Mouse (Mus musculus) liver, embryonic 16.5 days (tissue): ENCODE data around the gene Zcrb1. TPM values are rescaled to one million over a fixed set of nuclear protein-coding genes. Genes with fewer than 3 reads are reported as not detected.
"Not testable (repeated sequence)": the region's sequence is repeated elsewhere in the genome, so short reads cannot be mapped to it uniquely, and the experiment has no call there.

ENCODE experiments used
- ATAC-seq: fragments of 200-750 bp; cut with Nextera tagmentation; 2 replicates; pipeline ENCODE4 v1.8.0; 2017; ENCODE audit warnings: low read depth, mild to moderate bottlenecking, moderate number of reproducible peaks, moderate library complexity
- H3K27ac ChIP-seq: fragments of 300-500 bp; sonication (generic); 2 replicates; pipeline ENCODE4 v1.5.1; 2014; ENCODE audit warnings: mild to moderate bottlenecking, low read length
- H3K27me3 ChIP-seq: fragments of 300-500 bp; sonication (generic); 2 replicates; pipeline ENCODE4 v1.6.1; 2014; ENCODE audit warnings: low read depth, low read length, mixed read lengths; ENCODE audit not compliant: control insufficient read depth, insufficient read depth
- H3K36me3 ChIP-seq: fragments of 300-500 bp; sonication (generic); 2 replicates; pipeline ENCODE4 v1.6.1; 2014; ENCODE audit warnings: mild to moderate bottlenecking; ENCODE audit not compliant: control insufficient read depth, insufficient read depth
- H3K4me1 ChIP-seq: fragments of 300-500 bp; sonication (generic); 2 replicates; pipeline ENCODE4 v1.6.1; 2014; ENCODE audit warnings: low read depth, low read length, mixed read lengths; ENCODE audit not compliant: control insufficient read depth
- H3K4me2 ChIP-seq: fragments of 300-500 bp; sonication (generic); 2 replicates; pipeline ENCODE4 v1.6.1; 2014; ENCODE audit warnings: low read depth, low read length, mixed read lengths
- H3K4me3 ChIP-seq: fragments of 300-500 bp; sonication (generic); 2 replicates; pipeline ENCODE4 v1.5.1; 2014; ENCODE audit warnings: low read depth, mild to moderate bottlenecking, low read length
- H3K9ac ChIP-seq: fragments of 300-500 bp; sonication (generic); 2 replicates; pipeline ENCODE4 v1.6.1; 2014; ENCODE audit warnings: low read depth, low read length
- H3K9me3 ChIP-seq: fragments of 300-500 bp; sonication (generic); replicated peaks from 2 replicates; pipeline ENCODE4 v1.6.1; 2016; ENCODE audit warnings: low read length; ENCODE audit not compliant: control insufficient read depth
- WGBS: fragments of 180-500 bp; shearing (Covaris S2); extraction: QIAGEN DNeasy Blood & Tissue Kit; methylation state at CpG from one replicate; pipeline ENCODE4 v1.1.7; 2014; ENCODE audit not compliant: insufficient replicate concordance; 5-methylcytosine and 5-hydroxymethylcytosine counted together
- polyA plus RNA-seq: library from polyadenylated mRNA; unstranded; fragments of >200 nt; fragmentation: Nextera tagmentation; extraction: Ambion mirVana; gene quantifications from 2 replicates; pipeline ENCODE4 v1.2.1, GENCODE M21; 2015

Zcrb1 gene
- polyA plus RNA-seq, 1 experiment from 2014 or later, result 53.0 TPM

DNA sequence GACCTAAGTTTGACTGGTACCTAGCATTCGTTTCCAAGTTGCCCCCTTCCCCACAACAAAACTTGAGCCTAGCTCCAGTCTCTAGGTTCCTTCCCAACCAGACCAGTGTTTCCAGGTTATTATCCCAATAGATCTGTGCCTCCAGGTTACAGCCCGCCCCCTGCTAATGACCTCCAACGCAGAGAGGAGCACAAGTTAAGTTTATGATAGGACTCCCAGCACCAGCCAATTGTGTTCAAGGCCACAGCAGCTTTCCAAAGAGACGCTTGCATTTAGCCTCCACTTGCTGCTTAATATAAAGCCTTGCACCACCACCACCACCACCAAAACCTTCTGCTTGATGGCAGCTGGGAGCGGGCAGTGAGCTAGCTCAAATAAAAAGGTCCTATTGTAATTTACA lies 16.8 kb downstream of the Zcrb1 start:
- H3K4me3 ChIP-seq, result no peak overlapping the region
- ATAC-seq, result no peak
- no peak overlapping the region for H3K9ac ChIP-seq
- WGBS, result 56% methylated on average over 5 of the region's 5 CpGs
- H3K4me1 ChIP-seq, result no peaks in the 10 kb centered on the region
- peaks cover 3% of the 10 kb centered on the region for H3K36me3 ChIP-seq
- no peaks in the 10 kb centered on the region for H3K27me3 ChIP-seq
- no peak overlapping the region for H3K4me2 ChIP-seq
- H3K9me3 ChIP-seq, result no peaks in the 10 kb centered on the region
- no peak overlapping the region for H3K27ac ChIP-seq

- Histone ChIP-seq H3K9ac (no peak overlapping the region), H3K27ac (no peak overlapping the region), H3K4me2 (no peak overlapping the region), H3K9me3 (no peaks in the 10 kb centered on the region), H3K4me3 (no peak overlapping the region), H3K36me3 (no peaks in the 10 kb centered on the region), H3K4me1 (peaks cover 1% of the 10 kb centered on the region; the same call in 1 of the 2 replicates), H3K27me3 (no peaks in the 10 kb centered on the region)
- 0 out of 2 replicates have a peak, but pooled peaks have one; percentile 54 for ATAC-seq
- WGBS, result 57% methylated on average over 3 of the region's 3 CpGs
Measured at GRCm38 (mm10) chr15:93379177-93379576, 19.0 kb downstream of the Zcrb1 start.

DNA sequence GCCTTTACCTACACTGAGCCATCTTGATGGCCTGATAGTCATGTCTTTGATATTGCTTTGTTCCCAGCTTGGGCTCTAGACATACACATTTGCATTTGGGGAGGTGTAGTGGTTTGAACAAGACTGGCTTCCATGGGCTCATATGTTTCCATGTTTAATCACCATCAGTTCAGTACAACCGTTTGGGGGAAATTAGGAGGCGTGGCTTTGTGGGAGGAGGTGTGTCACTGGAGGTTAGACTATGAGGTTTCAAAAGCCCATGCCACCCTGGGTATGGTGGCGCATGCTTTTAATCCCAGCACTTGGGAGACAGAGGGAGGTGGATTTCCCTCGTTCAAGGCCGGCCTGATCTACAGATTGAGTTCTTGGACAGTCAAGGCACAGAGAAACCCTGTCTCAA lies 22.4 kb downstream of the Zcrb1 start:
- H3K9ac ChIP-seq, result no peak overlapping the region
- H3K27ac ChIP-seq, result no peak overlapping the region
- no peak for ATAC-seq
- WGBS, result 60% methylated on average over 5 of the region's 5 CpGs
- H3K27me3 ChIP-seq, result no peaks in the 10 kb centered on the region
- H3K4me1 ChIP-seq, result peaks cover 13% of the 10 kb centered on the region
- no peak overlapping the region for H3K4me2 ChIP-seq
- no peaks in the 10 kb centered on the region for H3K9me3 ChIP-seq
- no peaks in the 10 kb centered on the region for H3K36me3 ChIP-seq
- no peak overlapping the region for H3K4me3 ChIP-seq

DNA sequence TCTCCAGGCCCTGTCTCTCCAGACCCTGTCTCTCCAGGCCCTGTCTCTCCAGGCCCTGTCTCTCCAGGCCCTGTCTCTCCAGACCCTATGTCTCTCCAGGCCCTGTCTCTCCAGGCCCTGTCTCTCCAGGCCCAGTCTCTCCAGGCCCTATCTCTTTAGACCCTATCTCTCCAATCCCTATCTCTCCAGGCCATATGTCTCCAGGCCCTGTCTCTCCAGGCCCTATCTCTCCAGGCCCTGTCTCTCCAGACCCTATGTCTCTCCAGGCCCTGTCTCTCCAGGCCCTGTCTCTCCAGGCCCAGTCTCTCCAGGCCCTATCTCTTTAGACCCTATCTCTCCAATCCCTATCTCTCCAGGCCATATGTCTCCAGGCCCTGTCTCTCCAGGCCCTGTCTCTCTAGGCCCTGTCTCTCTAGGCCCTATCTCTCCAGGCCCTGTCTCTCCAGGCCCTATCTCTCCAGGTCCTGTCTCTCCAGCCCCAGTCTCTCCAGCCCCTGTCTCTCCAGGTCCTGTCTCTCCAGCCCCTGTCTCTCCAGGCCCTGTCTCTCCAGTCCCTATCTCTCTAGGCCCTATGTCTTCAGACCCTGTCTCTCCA lies 25.5 kb downstream of the Zcrb1 start:
- Histone ChIP-seq H3K4me1 (peaks cover 13% of the 10 kb centered on the region), H3K9ac (peak overlapping the region; percentile 39; the same call in 1 of the 2 replicates), H3K27ac (peak overlapping the region; percentile 85), H3K4me2 (0 out of 2 replicates have a peak overlapping the region, but pooled peaks have one; percentile 13)
- H3K36me3 ChIP-seq, H3K27me3 ChIP-seq, H3K4me3 ChIP-seq, H3K9me3 ChIP-seq: not testable (repeated sequence)
- peak; percentile 87 for ATAC-seq

DNA sequence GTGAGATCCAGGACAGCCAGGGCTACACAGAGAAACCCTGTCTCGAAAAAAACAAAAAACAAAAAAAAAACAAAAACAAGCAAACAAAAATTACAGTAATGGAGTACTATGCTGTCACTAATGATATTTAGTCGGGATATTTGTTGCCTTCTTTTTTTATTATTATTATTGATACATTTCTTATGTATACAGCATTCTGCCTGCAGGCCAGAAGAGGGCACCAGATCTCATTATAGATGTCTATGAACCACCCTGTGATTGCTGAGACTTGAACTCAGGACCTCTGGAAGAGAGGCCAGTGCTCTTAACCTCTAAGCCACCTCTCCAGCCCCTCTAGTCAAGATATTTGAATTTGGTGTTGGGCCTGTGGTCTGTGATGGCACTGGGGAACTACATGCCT lies 26.3 kb downstream of the Zcrb1 start:
- H3K27ac ChIP-seq, result peak overlapping the region; percentile 47
- no peak for ATAC-seq
- WGBS, result 65% methylated on average over 2 of the region's 2 CpGs

GRCm38 (mm10) chr15:93368558-93368957 lies 29.6 kb downstream of the Zcrb1 start:
- H3K36me3 ChIP-seq, result no peaks in the 10 kb centered on the region
- no peak for ATAC-seq
- H3K27ac ChIP-seq, result no peak overlapping the region
- H3K4me1 ChIP-seq, result peaks cover 7% of the 10 kb centered on the region
- no peak overlapping the region for H3K9ac ChIP-seq
- H3K4me3 ChIP-seq, result no peak overlapping the region
- H3K27me3 ChIP-seq, result no peaks in the 10 kb centered on the region
- no peaks in the 10 kb centered on the region for H3K9me3 ChIP-seq
- WGBS, result 50% methylated on average over 9 of the region's 9 CpGs
- no peak overlapping the region for H3K4me2 ChIP-seq

More for the DNA sequence above, 26.3 kb downstream of the Zcrb1 start:
- Histone ChIP-seq H3K27me3 (no peaks in the 10 kb centered on the region), H3K9ac (no peak overlapping the region), H3K36me3 (no peaks in the 10 kb centered on the region), H3K4me2 (no peak overlapping the region), H3K9me3 (no peaks in the 10 kb centered on the region), H3K4me3 (no peak overlapping the region), H3K4me1 (peaks cover 13% of the 10 kb centered on the region)

GRCm38 (mm10) chr15:93365561-93365960 lies 32.6 kb downstream of the Zcrb1 start:
- Histone ChIP-seq H3K4me1 (no peaks in the 10 kb centered on the region), H3K27me3 (no peaks in the 10 kb centered on the region), H3K9me3 (no peaks in the 10 kb centered on the region), H3K9ac (no peak overlapping the region), H3K27ac (no peak overlapping the region), H3K4me2 (no peak overlapping the region), H3K4me3 (no peak overlapping the region), H3K36me3 (no peaks in the 10 kb centered on the region)
- 69% methylated on average over 6 of the region's 6 CpGs for WGBS
- ATAC-seq, result no peak

- no peak for ATAC-seq
- Histone ChIP-seq H3K4me2 (no peak overlapping the region), H3K9ac (no peak overlapping the region), H3K9me3 (no peaks in the 10 kb centered on the region), H3K4me3 (no peak overlapping the region), H3K27me3 (no peaks in the 10 kb centered on the region), H3K36me3 (no peaks in the 10 kb centered on the region), H3K4me1 (no peaks in the 10 kb centered on the region), H3K27ac (no peak overlapping the region)
- WGBS, result 70% methylated on average over 19 of the region's 19 CpGs
Measured at GRCm38 (mm10) chr15:93358346-93359095, 39.6 kb downstream of the Zcrb1 start.

DNA sequence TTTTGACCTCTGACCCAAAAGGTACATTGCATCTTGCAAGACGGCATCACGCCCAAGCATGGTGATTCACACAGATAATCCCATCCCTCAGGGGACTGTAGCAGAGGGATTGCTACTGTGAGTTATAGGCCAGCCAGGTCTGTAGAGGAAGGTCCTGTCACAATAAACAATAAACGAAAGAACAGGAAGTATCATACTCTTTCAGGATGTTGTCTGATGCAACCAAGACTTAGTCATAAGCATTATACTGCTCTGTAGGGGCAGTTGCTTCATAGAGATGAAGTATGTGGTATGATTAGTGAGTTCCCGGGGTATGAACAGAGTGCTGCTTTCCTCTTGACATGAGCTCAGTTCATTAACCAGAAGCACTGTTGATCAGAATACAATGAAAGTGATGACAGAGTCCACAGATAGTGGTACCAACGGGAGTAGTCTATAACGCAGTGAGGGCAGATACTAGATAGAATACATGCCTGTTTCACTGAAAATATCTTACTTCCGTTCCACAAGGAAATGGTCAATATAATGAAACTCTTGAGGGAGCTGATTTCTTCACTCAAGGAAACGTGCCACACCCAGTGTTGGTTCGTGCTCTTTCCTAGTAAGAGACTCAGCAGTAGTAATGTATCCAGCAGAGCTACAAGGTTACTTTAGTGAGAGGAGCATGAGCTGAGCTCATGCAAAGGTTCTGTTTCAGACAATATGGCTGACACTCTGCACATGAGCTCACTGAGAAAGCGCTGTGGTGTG lies 57.3 kb downstream of the Zcrb1 start:
- Histone ChIP-seq H3K9me3 (no peaks in the 10 kb centered on the region), H3K36me3 (no peaks in the 10 kb centered on the region), H3K4me3 (no peak overlapping the region), H3K27ac (no peak overlapping the region), H3K4me1 (peaks cover 2% of the 10 kb centered on the region), H3K9ac (no peak overlapping the region), H3K27me3 (no peaks in the 10 kb centered on the region), H3K4me2 (no peak overlapping the region)
- WGBS, result 56% methylated on average over 10 of the region's 10 CpGs
- ATAC-seq, result no peak
